Mouse (Mus musculus) splenic B cell, adult 2 months (primary cell): ENCODE results near the gene Mrps23.

Experiments used
- DNase-seq: peaks from one replicate; pipeline ENCODE4 v3.0.0-alpha.2; 2011; ENCODE audit warnings: low read depth, low spot score
- H3K27me3 ChIP-seq: 2 replicates; pipeline ENCODE4 v1.6.1; 2012; ENCODE audit warnings: mild to moderate bottlenecking, low read length, moderate library complexity, mixed read lengths; ENCODE audit not compliant: control insufficient read depth, poor library complexity, insufficient read depth, severe bottlenecking
- H3K36me3 ChIP-seq: 2 replicates; pipeline ENCODE4 v1.6.1; 2012; ENCODE audit warnings: mild to moderate bottlenecking, low read length, moderate library complexity, mixed read lengths; ENCODE audit not compliant: control insufficient read depth, poor library complexity, insufficient read depth, severe bottlenecking

The Mrps23 gene

DNA sequence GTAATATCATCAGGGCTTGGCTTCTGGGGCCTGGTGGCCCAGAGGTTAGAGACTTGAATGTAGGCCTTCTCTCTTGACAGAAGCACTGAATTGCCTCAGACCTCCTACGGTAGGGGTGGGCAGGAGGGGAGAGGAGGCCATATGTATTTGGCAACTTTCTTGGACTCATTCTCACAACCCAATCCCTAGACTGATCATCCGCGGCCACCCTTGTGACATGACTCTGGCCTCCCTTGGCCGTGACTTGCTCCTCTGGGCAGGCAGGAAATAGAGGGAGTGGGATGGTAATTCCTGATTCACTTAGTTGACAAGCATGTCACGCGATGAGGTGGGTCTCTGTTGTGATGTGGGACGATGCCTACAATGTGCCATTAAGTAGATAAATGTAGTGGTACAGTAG is 37.7 kb upstream of the Mrps23 start:
- Histone ChIP-seq H3K36me3 (no peaks in the 10 kb centered on the region), H3K27me3 (no peaks in the 10 kb centered on the region)
- DNase-seq: no peak

DNA sequence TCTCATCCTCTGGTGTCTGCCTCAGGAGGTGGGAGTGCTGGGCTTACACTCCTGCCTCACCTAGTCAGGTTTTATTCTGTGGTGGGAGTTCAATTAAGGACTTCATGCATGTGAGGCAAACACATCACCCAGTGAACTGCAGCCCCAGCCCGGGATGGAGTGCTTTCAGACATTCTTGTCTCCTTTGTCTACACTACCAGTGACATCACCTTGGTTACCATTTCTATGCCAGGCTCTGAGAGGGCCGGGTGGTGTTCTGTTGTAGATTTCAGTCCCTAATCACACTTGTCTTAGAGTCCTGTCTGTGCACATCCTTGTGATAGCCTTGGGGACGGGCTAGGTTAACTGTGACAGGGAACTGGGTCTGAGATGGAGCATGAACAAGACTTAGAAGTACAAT is 35.6 kb upstream of the Mrps23 start:
- DNase-seq: no peak
- no peaks in the 10 kb centered on the region for H3K27me3 ChIP-seq
- no peaks in the 10 kb centered on the region for H3K36me3 ChIP-seq

- no peak for DNase-seq
- no peaks in the 10 kb centered on the region for H3K36me3 ChIP-seq
- no peaks in the 10 kb centered on the region for H3K27me3 ChIP-seq
These were observed 34.6 kb upstream of the Mrps23 start for GRCm38 (mm10) chr11:88169531-88170040.

DNA sequence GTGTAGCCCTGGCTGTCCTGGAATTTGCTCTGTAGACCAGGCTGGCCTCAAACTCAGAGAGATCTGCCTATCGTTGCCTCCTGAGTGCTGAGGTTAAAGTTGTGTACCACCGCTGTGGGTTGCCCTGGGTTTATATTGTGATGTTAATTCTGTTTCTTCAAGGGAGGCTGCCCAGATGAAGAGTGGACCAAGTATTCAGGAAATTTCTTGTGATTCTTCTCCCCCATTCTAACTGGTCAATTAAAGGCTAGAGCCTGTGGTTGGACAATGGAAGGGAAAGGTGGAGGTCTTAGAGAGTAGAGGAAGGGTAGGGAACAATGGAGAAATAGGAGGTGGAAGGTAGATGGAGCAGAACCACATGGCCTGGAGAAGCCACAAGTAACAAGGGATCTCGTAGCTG is 33.6 kb upstream of the Mrps23 start:
- H3K36me3 ChIP-seq: no peaks in the 10 kb centered on the region
- no peak for DNase-seq
- H3K27me3 ChIP-seq: no peaks in the 10 kb centered on the region

DNA sequence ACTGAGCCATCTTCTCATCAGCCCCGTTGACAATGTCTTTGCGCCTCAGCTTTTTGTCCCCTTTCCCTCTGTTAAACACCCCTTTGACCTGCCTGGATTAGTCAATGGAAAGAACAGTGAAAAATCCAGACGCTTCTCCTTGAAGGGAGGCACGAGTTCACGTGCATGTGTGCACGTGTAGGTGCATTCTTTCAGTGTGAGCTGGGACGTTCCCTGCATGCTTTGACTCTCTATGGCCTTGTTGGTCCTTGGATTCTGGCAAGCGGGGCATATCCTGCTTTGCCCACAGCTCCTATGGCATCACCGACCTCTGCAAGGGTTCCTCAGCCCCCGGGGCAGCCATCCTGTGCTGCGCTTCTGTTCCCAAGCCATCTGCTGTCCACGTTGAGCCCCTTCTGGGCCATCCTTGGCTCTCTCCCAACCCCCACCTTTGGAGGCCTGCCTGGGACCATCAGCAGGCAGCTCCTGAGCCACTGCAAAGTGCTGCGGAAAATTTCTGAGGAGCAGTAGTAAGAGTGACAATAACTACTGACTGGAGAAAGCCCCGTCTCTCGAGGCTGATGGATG is 32.2 kb upstream of the Mrps23 start:
- DNase-seq: no peak
- Histone ChIP-seq H3K36me3 (no peaks in the 10 kb centered on the region), H3K27me3 (no peaks in the 10 kb centered on the region)

DNA sequence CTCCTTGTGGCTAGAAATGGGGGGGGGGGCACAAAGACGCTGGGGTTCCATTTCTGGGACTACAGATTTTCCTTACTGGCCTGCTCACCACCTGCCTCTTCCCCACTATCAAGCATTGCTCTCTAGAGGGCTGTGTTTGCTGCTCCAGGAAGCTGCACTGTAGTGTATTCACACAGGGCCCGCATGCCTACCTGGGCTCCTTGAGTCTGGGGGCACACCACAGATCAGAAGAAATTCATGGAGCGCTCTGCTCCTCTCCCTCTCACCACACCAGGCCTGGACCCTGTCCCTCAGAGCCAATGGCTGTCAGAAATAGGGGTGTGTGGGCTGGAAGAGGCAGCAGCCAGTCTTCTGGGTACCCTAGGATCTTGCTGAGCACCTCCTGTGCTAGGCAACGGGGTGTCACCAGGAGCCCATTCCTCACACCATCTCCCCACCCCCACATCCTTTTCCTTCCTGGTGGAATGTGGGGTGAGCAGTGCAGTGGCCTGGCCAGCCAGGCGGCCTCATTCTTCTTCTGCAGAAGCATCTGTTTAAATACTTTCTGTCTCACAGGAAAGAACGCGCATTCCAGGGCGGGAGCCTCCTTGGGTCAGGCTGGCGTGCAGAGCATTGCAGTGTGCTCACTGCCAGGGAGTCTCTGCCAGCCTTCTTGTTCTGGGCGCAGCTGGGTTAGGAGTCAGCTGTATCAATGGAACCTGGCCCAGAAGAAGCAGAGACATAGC is 31.4 kb upstream of the Mrps23 start:
- DNase-seq: no peak
- H3K36me3 ChIP-seq: no peaks in the 10 kb centered on the region

DNA sequence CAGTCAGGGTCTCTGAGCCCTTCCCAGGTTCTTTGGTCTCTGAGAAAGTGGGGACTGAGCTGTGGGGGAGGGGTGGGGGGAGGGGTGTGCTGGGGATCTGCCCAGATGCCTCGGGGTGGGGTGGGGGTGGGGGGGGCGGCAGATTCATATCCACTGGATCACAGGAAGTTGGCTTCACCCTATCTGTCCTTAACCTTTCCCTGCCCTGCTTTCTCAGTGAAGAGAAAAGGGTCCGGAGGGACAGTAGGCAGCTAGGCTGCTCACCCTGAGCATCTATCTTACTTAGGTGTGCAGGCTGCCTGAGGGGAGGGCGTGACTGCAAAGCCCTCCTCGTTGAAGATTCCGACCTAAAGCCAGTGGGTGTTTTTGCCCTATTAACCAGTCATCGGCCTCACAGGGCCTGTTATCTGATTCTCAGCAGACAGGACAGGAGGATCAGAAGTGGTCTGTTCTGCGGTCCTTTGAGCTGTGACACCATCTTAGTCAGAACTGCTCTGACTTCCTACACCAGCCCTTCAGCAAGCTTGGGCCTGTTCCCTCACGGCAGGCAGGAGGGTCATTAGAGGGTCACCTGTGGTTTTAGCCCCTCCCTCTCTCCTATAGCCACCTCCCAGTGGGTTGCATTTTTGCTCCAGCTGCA is 30.7 kb upstream of the Mrps23 start:
- DNase-seq: no peak
- H3K27me3 ChIP-seq: no peaks in the 10 kb centered on the region
- no peaks in the 10 kb centered on the region for H3K36me3 ChIP-seq

More for the DNA sequence above, 31.4 kb upstream of the Mrps23 start:
- H3K27me3 ChIP-seq: no peaks in the 10 kb centered on the region

DNA sequence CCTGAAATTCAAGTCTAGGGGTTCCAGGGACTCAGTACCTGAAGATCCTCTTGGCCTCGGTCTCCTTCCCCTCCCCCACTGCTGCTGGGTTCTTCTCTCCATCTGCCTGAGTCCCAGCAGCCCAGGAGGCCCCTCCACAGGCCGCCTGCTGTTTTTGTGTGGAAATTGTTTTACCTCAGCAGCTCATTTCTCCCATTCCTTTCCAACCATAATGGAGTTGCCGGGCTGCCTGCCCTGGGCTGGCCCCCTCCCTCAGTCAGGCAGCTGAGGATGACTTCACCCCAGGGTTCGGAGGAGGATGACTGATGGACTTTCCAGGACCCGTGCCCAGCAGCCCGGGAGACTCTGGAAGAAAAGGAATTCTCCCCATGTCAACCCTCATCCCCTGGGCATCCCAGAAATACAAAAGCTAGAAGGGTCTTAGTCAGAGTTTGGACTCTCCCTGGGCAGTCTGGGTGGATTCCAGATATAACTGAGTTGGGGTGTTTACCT is 23.7 kb upstream of the Mrps23 start:
- no peaks in the 10 kb centered on the region for H3K36me3 ChIP-seq
- no peak for DNase-seq
- H3K27me3 ChIP-seq: no peaks in the 10 kb centered on the region; the same call in 1 of the 2 replicates

- Histone ChIP-seq H3K36me3 (no peaks in the 10 kb centered on the region), H3K27me3 (no peaks in the 10 kb centered on the region; the same call in 1 of the 2 replicates)
- DNase-seq: no peak
These were observed 23.1 kb upstream of the Mrps23 start for GRCm38 (mm10) chr11:88180959-88181619.

- DNase-seq: no peak
- Histone ChIP-seq H3K36me3 (no peaks in the 10 kb centered on the region), H3K27me3 (no peaks in the 10 kb centered on the region; the same call in 1 of the 2 replicates)
These were observed 19.5 kb upstream of the Mrps23 start for GRCm38 (mm10) chr11:88184632-88185180.

GRCm38 (mm10) chr11:88186078-88186946 is 17.9 kb upstream of the Mrps23 start:
- H3K36me3 ChIP-seq: no peaks in the 10 kb centered on the region
- H3K27me3 ChIP-seq: no peaks in the 10 kb centered on the region
- no peak for DNase-seq

GRCm38 (mm10) chr11:88186947-88187243 is 17.3 kb upstream of the Mrps23 start:
- no peaks in the 10 kb centered on the region for H3K36me3 ChIP-seq
- H3K27me3 ChIP-seq: no peaks in the 10 kb centered on the region
- DNase-seq: no peak

DNA sequence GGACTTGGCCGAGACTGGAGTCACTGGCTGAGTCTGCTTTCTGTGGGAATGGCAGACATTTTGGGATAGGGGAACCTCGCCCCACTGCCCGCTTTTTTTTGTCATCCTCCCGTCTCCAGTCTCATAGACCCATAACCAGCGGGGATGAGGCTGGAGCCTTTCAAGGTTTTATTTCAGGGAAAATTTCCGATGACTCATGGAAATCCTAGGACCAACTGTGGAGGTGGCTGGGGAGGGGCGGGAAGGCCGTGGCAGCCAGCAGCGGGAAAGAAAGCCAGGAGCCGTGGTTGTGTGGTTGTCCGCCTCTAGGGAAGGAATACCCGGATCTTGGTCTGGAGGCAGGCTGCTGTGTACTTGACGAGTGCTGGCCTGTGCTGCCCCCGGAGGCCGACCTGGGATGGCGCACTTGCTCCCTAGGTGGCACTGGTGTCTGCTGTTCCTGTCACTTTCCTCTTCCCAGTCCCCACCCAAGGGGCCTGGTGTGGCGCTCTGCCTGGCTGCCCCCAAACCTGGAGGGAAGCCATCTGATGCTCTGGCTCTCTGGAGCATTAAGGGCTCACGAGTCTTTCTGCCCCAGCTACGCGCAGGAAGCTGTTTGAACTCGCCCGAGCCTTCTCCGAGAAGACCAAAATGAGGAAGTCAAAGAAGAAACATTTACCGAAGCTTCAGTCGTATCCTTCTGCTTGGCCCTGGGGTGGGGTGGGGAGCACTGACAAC is 16.6 kb upstream of the Mrps23 start:
- DNase-seq: peak; percentile 94
- Histone ChIP-seq H3K36me3 (no peaks in the 10 kb centered on the region), H3K27me3 (no peaks in the 10 kb centered on the region)
